Mouse (Mus musculus): Measurements from ENCODE around the gene Adcy3.
"Not testable (repeated sequence)": the region's sequence is repeated elsewhere in the genome, so short reads cannot be mapped to it uniquely, and the experiment has no call there.

Gene Adcy3

DNA sequence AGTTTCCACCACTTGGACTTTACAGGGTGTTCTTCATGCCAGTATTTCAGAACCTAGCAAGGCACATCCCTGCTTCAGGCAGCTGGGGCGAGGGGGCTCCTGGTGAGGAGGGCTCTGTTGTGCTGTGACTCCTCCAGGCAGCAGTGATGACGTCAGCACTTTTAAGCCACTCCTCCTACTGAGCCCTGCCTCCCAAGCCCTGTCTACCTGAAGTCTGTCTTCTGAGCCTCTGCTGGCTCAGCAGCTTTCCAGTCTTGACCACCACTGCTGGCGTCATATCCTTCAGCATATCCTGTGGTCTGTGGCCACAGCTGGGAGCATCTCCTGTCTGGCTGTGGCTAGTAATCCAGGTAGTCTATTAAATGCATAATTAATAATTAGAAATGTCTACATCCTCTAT is 47.6 kb downstream of the Adcy3 start:
- no peak for DNase-seq (ENCODE audit: low spot score in 2 of 2)

DNA sequence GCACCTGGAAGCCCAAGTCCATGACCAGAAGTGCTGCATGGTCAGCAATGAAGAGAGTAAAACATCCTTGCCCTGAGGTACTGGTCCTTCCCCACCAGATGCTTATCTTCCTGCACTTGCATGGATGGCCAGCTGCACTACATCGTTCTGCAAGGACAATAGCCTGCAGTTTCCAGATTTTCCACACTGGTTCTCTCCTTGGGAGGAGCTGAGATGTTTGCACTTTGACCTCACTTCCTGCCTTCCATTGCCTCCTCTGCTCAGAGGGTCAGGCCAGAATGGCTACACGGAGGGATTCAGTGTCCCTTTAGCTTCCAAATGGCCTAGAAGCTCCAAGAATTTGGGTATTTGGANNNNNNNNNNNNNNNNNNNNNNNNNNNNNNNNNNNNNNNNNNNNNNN is 51.7 kb downstream of the Adcy3 start:
- no peak for DNase-seq (ENCODE audit: low spot score in 2 of 2)

DNA sequence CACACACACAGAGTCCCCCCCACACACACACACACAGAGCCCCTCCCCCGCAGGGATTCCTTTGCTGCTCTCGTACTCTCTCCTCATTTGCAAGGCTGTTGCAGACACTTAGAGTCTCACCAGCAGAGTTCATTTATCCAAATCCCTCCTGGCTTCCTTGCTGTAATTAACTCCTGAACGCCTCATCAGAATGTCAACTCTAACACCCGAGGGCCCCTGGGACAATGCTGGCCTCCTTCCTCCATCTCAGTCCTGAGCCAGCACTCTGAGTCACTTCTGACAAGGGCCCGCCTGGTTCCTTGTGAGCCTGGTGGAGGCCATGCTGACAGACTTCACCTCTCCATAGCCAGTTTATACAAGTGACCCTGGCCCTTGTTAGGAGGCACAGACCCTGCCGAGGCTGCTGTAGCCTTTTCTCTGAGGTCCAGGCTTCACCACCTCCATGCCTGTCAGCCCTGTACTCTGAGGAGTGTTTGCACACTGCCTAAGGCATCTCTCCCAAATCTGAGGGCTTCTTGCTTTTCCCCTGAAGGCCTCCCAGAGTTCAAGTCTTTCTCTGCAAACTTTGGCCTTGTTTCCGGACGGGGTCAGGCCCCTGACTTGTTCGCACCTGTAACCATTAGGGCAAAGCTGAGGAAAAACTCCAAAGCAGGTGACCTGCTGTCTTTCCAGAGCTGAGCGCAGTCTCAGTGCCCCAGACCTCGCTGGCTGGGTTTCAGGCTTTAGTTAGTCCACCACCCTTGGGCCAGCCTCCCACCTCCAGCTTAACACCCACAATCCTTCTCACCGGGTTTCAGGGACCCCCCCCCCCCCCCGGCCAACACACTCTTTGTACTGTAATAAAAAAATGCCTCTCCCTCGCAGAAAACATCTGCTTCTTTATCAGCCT is 55.5 kb downstream of the Adcy3 start:
- no peak for DNase-seq (ENCODE audit: low spot score in 2 of 2)

DNA sequence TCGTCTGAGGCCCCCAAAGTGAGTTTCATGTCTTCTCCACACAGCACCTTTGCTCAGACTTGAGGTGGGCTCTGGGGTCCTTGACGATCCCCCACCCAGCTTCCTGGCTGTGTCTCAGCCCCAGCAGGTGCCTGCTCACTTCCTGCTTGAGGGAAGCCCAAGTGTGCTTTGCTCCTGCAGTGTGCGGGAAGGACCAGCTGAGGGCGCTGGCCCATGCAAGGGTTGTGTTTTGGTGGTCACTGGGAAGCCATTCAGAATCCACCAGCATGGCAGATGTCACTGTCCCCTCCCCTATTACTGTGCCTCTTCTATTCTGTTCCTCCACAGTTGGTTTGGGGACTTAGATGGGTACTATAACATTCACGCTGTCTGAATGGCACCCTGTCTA is 56.2 kb downstream of the Adcy3 start:
- DNase-seq (ENCODE audit: low spot score in 2 of 2) = no peak

DNA sequence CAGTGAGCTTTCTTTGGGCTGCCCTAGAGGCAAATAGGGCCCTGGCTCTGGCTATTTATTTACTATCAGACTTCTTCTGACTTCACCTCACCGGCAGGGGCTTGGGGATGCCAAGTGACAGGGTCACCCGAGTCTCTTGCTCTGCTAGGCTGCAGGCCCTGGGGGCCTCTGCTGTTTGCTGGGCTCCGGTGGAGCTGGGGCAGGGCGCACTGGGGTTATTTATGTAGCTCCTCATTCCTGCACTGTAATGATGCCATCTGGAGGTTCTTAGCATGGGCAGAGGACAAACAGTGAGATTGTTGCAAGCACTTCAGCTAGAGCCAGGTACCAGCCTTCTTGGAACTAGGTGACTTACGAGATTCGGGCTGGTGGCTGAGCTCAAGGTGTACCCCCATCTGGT is 59.6 kb downstream of the Adcy3 start:
- no peak for DNase-seq (ENCODE audit: low spot score in 2 of 2)

DNA sequence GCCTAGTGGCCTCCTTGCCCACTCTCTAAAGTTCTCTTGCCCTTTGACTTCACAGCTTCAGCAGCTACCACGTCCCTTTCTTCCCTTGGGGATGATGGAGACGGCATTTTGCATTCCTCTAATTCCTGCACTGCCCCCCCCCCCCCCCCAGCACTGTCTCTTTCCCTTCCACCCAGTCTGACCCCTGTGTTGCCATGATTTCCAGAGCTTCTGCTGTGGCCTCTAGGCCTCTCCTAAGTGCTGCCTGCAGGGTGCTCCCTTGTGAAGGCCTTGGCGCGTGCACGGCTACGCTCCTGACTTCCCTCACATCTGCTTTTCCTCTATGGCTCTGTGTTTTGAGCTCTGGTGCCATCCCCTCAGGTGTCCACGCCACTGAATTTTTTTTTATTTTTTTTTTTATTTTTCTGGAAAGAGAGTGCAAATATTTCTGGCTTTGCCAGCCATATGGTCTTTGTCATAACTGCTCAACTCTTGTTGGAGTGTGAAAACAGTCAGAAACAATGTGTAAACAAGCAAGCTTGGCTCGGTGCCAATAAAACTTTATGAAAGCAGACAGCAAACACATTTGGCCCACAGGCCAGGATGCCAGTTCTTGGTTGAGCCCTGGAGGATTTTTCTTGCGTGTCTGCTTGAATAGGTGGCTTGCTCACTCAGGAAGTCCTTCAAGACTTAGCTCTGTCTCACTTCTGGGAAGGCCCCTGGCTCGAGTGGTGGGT is 60.3 kb downstream of the Adcy3 start:
- DNase-seq (ENCODE audit: low spot score in 2 of 2) = no peak

DNA sequence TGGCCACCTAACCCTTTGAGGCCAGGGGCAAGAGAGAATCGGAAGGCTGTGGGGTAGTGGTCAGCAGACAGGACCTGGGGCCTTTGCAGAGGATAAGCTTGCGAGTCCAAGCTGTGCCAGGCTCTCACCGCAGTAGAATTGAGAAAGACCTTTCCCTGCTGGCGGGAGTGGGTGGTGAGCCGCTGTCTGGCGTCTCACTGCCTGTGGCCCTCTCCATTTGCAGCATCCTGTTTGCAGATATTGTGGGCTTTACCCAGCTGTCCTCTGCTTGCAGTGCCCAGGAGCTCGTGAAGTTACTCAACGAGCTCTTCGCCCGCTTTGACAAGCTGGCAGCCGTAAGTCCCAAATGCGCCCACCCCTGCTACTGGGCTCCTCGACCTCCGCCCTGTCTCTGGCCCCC is 61.7 kb downstream of the Adcy3 start:
- no peak for DNase-seq (ENCODE audit: low spot score in 2 of 2)

DNA sequence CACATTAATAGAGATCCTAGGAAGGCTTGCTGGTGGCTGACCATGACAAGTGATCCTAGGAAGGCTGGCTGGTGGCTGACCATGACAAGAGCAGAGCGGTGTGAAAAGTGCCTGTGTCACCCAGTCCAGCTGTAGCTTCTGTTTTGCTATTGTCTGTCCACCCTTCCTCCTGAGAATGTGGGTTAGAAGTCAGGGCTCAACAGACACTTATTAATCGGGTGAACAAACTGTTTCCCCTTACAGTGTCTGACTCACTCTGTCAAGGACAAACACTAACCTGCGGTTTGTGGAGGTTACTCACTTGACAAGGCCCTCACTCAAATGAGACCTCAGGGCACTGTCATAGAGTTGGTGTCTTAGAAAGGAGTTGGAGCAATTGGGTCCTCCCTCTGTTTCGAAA is 65.8 kb downstream of the Adcy3 start:
- no peak for DNase-seq (ENCODE audit: low spot score in 2 of 2)

DNA sequence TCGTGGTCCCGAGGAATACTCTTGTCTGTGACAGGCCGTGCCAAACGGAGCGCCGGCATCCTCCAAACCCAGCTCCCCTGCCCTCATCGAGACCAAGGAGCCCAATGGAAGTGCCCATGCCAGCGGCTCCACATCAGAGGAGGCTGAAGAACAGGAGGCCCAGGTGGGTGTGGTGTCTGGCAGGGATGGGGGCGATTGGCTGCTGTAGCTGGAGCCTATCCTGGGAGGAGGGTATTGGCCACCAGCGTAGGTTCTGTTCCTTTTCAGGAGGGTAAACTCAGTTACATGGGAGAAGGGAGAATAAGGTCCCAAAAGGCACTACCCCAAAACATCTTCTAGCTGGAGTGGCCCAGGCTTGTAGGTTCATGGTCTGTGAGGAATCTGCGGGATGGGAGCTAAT is 66.4 kb downstream of the Adcy3 start:
- no peak for DNase-seq (ENCODE audit: low spot score in 2 of 2)

DNA sequence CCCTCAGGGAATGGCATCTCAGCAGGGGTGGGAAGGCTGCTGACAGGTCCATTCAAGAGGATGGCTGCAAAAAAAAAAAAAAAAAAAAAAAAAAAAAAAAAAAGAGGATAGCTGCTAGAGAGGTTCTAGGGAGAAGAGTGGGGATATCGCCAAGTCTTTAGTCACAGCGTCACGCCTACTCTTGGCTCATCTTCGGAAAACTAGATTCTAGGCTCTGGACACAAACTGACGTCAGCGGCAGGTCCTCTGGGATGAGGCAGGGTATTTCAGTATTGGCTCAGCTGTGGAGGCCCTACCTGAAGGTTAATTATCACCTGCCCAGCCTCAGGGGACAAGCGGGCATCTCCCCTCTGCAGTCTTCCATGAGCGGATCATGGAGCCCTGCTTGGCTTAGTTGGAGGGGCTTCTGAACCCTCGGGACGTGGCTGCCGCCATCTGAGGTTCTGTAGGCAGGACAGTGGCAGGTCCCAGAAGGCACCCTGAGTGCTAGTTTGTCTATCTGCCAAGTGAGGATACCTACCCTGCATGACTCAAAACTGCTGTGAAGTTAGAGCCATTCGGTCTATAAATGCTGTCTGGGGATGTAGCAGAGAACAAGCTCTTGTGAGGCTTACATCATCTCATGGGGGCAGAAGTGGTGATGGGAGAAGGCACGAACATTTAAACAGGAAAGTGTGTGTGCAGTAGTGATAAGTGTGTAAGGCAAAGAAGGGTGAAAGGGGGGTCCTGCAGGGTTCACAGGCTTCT is 68.7 kb downstream of the Adcy3 start:
- DNase-seq (ENCODE audit: low spot score in 2 of 2) = no peak

DNA sequence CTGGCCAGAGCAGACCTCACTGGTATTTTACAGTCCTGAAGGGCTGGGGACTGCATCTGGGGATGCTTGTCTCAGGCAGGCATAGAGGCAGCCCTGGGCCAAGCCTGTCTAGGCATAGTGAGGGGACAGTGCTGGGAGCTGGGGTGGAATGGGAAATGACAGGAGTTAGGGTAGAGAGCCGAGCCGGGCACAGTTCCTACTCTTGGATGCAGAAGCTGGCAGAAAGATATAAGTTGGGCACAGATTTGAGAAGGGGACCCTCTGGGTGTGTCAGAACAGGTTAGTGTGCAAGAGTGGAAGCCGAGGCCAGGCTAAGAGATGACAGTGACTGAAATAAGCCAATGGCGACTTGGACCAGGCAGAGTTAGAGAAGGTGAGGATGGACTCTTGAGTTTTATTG is 69.3 kb downstream of the Adcy3 start:
- DNase-seq (ENCODE audit: low spot score in 2 of 2) = no peak

DNA sequence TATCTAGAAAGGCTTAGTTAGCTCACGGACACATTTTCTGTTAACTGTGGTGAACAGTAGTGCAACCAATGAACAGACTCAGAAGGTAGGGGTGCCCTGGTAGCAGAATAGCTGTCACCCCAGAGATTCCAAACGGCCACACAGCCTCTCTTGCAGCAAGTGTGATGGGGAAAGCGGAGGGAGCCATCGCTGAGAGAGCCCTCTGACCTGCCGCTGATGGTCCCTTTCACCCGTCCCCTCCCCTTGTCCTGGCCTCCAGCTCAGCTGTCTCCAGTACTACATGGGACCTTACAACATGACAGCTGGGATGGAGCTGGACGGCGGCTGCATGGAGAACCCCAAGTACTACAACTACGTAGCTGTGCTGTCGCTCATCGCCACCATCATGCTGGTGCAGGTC is 73.2 kb downstream of the Adcy3 start:
- no peak for DNase-seq (ENCODE audit: low spot score in 2 of 2)

DNA sequence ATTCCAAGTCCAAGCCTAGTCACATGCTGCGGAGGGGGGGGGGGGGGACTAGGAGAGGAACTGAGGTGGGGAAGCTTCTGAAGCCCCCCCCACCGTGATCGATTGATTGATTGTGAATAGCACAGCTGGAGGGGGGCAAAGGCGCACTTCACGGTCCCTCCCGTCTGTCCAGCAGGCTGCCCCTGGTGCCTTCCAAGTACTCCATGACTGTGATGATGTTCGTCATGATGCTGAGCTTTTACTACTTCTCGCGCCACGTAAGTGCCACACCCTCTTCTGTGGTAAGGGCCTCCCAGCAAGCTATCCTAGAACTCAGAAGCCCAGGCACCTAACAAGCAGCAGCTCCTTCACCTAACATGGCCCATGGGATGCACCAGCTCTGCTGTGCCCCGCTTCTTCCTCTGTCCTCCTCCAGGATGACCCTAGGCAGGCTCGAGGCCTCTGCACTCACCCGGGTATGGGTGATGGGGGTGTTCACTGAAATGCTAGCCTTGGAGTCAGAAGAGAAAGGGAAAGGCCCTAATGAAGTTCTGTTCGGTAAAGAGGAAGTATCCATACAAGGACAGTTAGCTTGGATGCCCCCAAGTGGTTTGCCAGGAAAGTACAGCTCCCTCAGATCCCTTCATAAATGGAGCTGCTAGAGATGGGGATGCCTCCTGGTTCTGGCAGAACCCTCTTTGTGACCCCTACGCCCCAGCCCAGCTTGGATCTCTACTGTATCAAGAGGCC is 75.7 kb downstream of the Adcy3 start:
- DNase-seq (ENCODE audit: low spot score in 2 of 2) = peak; percentile 25 to 52

DNA sequence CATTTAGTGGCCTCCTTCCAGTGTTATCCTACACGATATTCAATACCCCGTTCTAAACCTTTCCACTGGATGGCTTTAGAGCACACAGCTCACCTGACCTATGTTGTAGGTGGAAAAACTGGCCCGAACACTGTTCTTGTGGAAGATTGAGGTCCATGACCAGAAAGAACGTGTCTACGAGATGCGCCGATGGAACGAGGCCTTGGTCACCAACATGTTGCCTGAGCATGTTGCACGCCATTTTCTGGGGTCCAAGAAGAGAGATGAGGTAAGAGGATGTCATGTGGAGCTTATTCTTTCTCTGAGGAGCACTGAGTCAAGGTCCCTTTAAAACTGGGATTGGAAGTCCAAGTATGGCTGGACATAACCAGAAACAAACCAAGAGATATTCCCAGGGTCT is 76.3 kb downstream of the Adcy3 start:
- no peak for DNase-seq (ENCODE audit: low spot score in 2 of 2)

DNA sequence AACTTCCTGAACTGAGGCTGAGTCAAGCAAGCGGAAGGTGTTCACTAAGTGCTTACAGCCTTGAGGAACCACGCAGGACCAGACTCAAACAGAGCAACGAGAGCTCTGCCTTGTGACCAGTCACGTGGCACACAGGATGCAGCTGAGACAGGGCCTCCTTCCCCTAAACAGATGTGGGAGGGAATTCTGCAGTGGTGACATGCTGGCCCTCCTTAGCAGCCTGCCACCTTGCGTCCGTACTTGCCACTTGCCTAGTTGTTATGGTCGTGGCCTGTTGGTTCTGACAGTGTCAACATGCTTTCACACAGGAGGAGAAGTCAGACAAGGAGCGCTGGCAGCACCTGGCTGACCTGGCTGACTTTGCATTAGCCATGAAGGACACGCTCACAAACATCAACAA is 78.3 kb downstream of the Adcy3 start:
- peak; percentile 49 to 63 for DNase-seq (ENCODE audit: low spot score in 2 of 2)

DNA sequence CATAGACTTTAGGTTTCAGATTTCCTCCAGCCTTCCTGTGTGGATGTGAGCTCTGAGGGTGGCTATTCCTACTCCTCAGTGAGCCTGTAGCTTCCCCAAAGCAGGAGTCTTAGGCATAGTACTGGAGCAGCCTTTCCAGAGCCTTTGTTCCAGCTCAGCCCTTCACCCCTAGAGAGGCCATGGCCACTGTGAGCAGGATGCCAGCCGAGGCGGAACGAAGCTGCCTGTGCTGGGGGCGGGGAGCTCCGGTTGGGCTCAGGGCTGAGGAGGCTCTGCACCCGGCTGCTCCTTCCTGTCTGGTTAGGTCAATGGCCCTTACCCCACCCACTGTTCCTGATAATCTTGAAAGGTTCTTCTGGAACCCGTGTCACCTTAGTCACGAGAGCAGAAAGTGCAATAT is 80.0 kb downstream of the Adcy3 start:
- no peak for DNase-seq (ENCODE audit: low spot score in 2 of 2)

DNA sequence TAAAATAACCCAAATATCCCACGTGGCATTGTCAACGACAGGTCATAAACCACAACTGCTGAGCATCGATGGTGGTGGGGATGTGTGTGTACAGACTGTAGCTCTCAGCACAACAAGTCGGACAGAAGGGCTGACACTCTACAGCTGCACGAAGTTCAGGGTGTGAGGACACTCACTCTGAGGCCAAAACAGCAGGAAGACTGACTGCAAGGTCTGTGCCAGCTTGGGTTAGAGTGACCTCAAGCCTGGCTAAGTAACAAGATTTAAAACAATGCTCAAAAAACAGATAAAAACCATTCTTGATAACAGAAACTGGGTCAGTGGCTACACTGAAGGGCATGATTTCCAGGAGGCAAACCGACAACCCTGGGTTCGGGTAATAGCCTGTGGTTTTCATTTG is 97.3 kb downstream of the Adcy3 start:
- no peak for DNase-seq (ENCODE audit: low spot score in 2 of 2)

DNA sequence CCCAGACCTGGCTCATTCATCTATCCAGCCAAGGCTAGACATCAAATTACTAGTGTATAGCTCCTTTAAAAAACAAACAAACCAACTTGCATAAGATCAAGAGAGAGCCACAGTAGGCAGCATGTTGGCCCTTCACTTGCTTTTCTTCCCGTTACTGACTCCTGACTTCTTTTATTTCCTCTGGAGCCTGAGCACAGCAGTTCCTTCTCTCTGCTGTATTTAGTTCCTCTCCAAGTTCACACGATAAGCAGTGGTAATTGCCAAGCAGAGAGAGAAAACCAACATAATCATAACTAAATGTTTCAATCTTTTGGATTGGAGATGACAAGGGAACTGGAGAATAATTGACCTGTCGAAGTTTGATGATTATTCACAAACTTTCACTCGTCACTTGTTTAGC is 99.9 kb downstream of the Adcy3 start:
- no peak for DNase-seq (ENCODE audit: low spot score in 2 of 2)

DNA sequence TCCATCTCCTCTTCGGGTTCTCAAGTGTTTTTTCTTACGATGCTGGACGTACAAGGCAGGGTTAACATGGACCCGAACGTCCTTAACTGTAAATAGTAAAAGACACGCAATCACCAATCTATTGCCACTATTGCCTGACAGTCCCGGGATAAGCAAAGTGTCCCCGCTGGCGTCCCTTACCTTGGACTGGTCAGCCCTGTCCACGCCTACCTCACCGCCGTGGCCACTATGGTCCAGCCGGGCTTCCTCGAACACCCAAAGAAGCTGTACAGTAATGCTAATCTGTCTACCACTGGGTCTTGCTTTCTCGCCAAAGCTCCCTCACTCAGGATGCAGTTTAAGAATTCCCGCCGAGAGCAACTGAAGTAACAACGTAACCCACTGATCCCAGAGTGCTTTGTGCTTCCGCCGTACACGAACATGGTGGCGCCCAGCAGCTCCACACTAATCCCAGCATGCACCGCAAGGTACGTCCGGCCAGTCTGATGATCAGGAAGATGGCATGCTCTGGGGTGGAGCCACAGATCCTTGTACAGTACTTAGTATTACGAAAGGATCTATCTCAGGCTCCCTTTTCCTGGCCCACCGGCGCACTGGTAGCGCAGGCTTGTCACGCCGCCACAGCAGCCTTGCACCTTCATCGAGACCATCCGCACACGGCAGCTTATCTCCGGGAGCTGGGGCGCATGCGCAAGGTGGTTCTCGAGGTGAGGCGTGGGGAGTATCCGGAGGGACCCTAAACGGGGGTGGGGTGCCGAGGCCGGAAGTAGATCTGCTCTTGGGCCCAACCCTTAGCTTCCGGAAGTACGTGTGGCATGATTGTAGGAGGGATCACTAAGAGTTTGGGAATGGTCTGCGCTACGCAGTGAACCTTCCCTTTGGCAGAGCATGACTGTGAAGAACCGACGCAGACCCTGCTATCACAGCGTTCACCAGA is 100.9 kb downstream of the Adcy3 start, which contains the start of the genes Ptrhd1 and Cenpo:
Gene Ptrhd1 (plus strand): TSS at position 456 of the 937 bp plus-strand sequence.
Gene Cenpo (minus strand): TSS at position 723 of the 937 bp plus-strand sequence.
- peak; percentile 96 for DNase-seq (ENCODE audit: low spot score in 2 of 2)

DNA sequence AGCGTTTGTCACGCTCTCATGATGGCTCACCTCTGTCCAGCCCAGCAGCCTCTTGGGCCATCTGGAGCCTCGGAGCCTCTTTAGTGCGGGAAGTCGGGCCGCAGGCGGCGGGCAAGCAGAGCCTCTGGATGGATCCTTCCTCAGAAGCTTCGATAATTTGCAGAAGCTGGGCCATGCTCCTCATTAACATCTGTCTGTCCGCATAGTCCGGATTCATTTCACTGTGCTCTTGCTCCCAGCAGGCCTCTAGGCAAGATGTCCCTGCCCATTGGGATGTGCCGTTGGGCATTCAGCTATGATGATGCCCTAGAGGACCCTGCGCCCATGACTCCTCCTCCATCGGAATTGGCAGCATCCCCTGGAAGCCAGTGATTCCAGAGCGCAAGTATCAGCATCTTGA is 104.6 kb downstream of the Adcy3 start:
- no peak for DNase-seq (ENCODE audit: low spot score in 2 of 2)

DNA sequence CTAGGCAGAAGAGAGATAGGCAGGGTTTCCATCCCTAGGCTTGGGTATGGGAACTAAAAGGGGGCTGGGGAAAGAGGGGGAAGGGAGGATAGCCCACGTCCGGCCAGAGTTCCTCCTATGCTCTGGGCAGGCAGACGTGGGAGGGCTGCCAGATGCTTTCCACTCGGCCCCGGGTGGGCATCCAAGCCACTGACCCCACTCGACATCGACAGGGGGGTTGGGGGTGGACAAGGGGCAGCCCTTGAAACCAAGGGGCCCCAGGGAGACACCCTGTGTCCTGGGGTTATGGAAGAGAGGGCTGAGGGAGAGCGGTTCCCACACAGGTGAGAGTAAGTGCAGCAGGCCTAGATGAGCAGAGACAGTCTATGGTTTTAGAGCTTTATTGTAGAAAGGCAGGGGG is 107.4 kb downstream of the Adcy3 start:
- DNase-seq (ENCODE audit: low spot score in 2 of 2) = not testable (repeated sequence)
